Mouse (Mus musculus) stomach, postnatal 0 days (tissue): ENCODE measurements around the gene Gm10490. TPM values are rescaled to one million over a fixed set of nuclear protein-coding genes. Genes with fewer than 3 reads are reported as not detected.

Experiments used
- ATAC-seq: fragments of 200-750 bp; cut with Nextera tagmentation; 2 replicates; pipeline ENCODE4 v1.8.0; 2017; ENCODE audit not compliant: low FRiP score, low TSS enrichment
- DNase-seq: peaks from one replicate; pipeline ENCODE4 v3.0.0-alpha.2; 2016; ENCODE audit warnings: low spot score
- H3K27ac ChIP-seq: fragments of 300-500 bp; sonication (generic); replicated peaks from 2 replicates; pipeline ENCODE4 v1.5.1; 2014; ENCODE audit warnings: mild to moderate bottlenecking, control low read depth
- H3K27me3 ChIP-seq: fragments of 300-500 bp; sonication (generic); 2 replicates; pipeline ENCODE4 v1.6.1; 2014; ENCODE audit warnings: low read length; ENCODE audit not compliant: control insufficient read depth, insufficient read depth
- H3K36me3 ChIP-seq: fragments of 300-500 bp; sonication (generic); 2 replicates; pipeline ENCODE4 v1.6.1; 2014; ENCODE audit warnings: low read length, mixed read lengths; ENCODE audit not compliant: control insufficient read depth, insufficient read depth
- H3K4me1 ChIP-seq: fragments of 300-500 bp; sonication (generic); replicated peaks from 2 replicates; pipeline ENCODE4 v1.6.1; 2014; ENCODE audit warnings: antibody characterized with exemption; ENCODE audit not compliant: control insufficient read depth, insufficient read depth
- H3K4me2 ChIP-seq: fragments of 300-500 bp; sonication (generic); replicated peaks from 2 replicates; pipeline ENCODE4 v1.6.1; 2014; ENCODE audit warnings: low read depth, mild to moderate bottlenecking, control low read depth, moderate library complexity
- H3K4me3 ChIP-seq: fragments of 300-500 bp; sonication (generic); 2 replicates; pipeline ENCODE4 v1.5.1; 2014; ENCODE audit warnings: low read depth, low read length, control low read depth
- H3K9ac ChIP-seq: fragments of 300-500 bp; sonication (generic); 2 replicates; pipeline ENCODE4 v1.6.1; 2014; ENCODE audit warnings: mild to moderate bottlenecking, low read length, control low read depth, mixed read lengths
- H3K9me3 ChIP-seq: fragments of 300-500 bp; sonication (generic); 2 replicates; pipeline ENCODE4 v1.6.1; 2016; ENCODE audit warnings: low read length; ENCODE audit not compliant: control insufficient read depth
- CTCF ChIP-seq: IDR thresholded peaks from 2 replicates; pipeline ENCODE4 v1.5.1; 2016; ENCODE audit warnings: antibody characterized with exemption, low read depth, mild to moderate bottlenecking, moderate library complexity
- EP300 ChIP-seq: optimal IDR thresholded peaks from 2 replicates; pipeline ENCODE3; 2016; ENCODE audit warnings: antibody characterized with exemption
- WGBS: fragments of 180-500 bp; shearing (Covaris S2); extraction: QIAGEN DNeasy Blood & Tissue Kit; methylation state at CpG from one replicate; pipeline ENCODE4 v1.1.7; 2014; 5-methylcytosine and 5-hydroxymethylcytosine counted together
- polyA plus RNA-seq: library from polyadenylated mRNA; unstranded; fragments of >200 nt; fragmentation: Nextera tagmentation; extraction: Ambion mirVana; gene quantifications from 2 replicates; pipeline ENCODE4 v1.2.1, GENCODE M21; 2015

Gene Gm10490
- polyA plus RNA-seq, 1 experiment from 2014 or later = not detected

- WGBS = 18% methylated on average over 12 of the region's 19 CpGs
- Histone ChIP-seq H3K4me3 (no peak within 1 kb of the TSS), H3K9ac (no peak within 1 kb of the TSS), H3K4me2 (no peak within 1 kb of the TSS), H3K27me3 (no peaks in the 10 kb centered on the region), H3K36me3 (peaks cover 2% of the 10 kb centered on the region; the same call in 1 of the 2 replicates), H3K9me3 (no peaks in the 10 kb centered on the region), H3K27ac (no peak within 1 kb of the TSS), H3K4me1 (no peaks in the 10 kb centered on the region)
- DNase-seq = no peak
- no peak for ATAC-seq
- TF ChIP-seq EP300 = no peak
- TF ChIP-seq CTCF = no peak
Measured at GRCm38 (mm10) chrX:7928270-7928790, 19.0 kb downstream of the Gm10490 start, which contains the start of gene Eras. Gene Eras, minus strand, starts transcription at chrX:7928607.

GRCm38 (mm10) chrX:7936874-7937273 lies 27.5 kb downstream of the Gm10490 start:
- Histone ChIP-seq H3K27ac (no peak overlapping the region), H3K4me1 (no peaks in the 10 kb centered on the region), H3K4me2 (no peak overlapping the region), H3K9me3 (no peaks in the 10 kb centered on the region), H3K4me3 (no peak overlapping the region), H3K9ac (no peak overlapping the region), H3K27me3 (no peaks in the 10 kb centered on the region), H3K36me3 (no peaks in the 10 kb centered on the region)
- DNase-seq (no peak), ATAC-seq (no peak)
- no peak for TF ChIP-seq EP300
- peak; percentile 37 for TF ChIP-seq CTCF
- WGBS = 59% methylated on average over 11 of the region's 11 CpGs

GRCm38 (mm10) chrX:7937667-7938066 lies 28.3 kb downstream of the Gm10490 start:
- DNase-seq (no peak), ATAC-seq (no peak; the same call in 1 of the 2 replicates)
- H3K4me2 ChIP-seq = no peak overlapping the region
- H3K4me1 ChIP-seq = no peaks in the 10 kb centered on the region
- no peaks in the 10 kb centered on the region for H3K27me3 ChIP-seq
- no peaks in the 10 kb centered on the region for H3K9me3 ChIP-seq
- no peaks in the 10 kb centered on the region for H3K36me3 ChIP-seq
- no peak overlapping the region for H3K9ac ChIP-seq
- 87% methylated on average over 6 of the region's 6 CpGs for WGBS
- H3K4me3 ChIP-seq = no peak overlapping the region
- no peak for TF ChIP-seq EP300
- no peak for TF ChIP-seq CTCF
- no peak overlapping the region for H3K27ac ChIP-seq

- ATAC-seq (no peak), DNase-seq (no peak)
- Histone ChIP-seq H3K9ac (no peak overlapping the region), H3K36me3 (no peaks in the 10 kb centered on the region), H3K4me1 (no peaks in the 10 kb centered on the region), H3K4me2 (no peak overlapping the region), H3K4me3 (no peak overlapping the region), H3K27me3 (no peaks in the 10 kb centered on the region), H3K27ac (no peak overlapping the region), H3K9me3 (no peaks in the 10 kb centered on the region)
- no peak for TF ChIP-seq CTCF
- no peak for TF ChIP-seq EP300
- 70% methylated on average over 8 of the region's 8 CpGs for WGBS
Measured at GRCm38 (mm10) chrX:7945618-7946017, 36.3 kb downstream of the Gm10490 start.

GRCm38 (mm10) chrX:7947108-7947899 lies 38.0 kb downstream of the Gm10490 start, which contains the start of gene Hdac6:
Gene Hdac6, minus strand, starts transcription at chrX:7947889.
- WGBS = 16% methylated on average over 33 of the region's 37 CpGs
- H3K36me3 ChIP-seq = no peaks in the 10 kb centered on the region
- peak within 1 kb of the TSS; percentile 51 for H3K9ac ChIP-seq
- no peaks in the 10 kb centered on the region for H3K9me3 ChIP-seq
- DNase-seq (no peak), ATAC-seq (no peak; the same call in 1 of the 2 replicates)
- TF ChIP-seq CTCF = peak; percentile 14; the same call in 1 of the 2 replicates
- no peak for TF ChIP-seq EP300
- 0 out of 2 replicates have a peak within 1 kb of the TSS, but pooled peaks have one; percentile 18 for H3K27ac ChIP-seq
- no peaks in the 10 kb centered on the region for H3K4me1 ChIP-seq
- H3K27me3 ChIP-seq = no peaks in the 10 kb centered on the region
- H3K4me3 ChIP-seq = peak within 1 kb of the TSS; percentile 44
- peak within 1 kb of the TSS; percentile 49 for H3K4me2 ChIP-seq
